Mouse (Mus musculus): ENCODE results near the gene Krt28. TPM values are rescaled to one million over a fixed set of nuclear protein-coding genes. Genes with fewer than 3 reads are reported as not detected.

Gene Krt28
- not detected for total RNA-seq (2023)

DNA sequence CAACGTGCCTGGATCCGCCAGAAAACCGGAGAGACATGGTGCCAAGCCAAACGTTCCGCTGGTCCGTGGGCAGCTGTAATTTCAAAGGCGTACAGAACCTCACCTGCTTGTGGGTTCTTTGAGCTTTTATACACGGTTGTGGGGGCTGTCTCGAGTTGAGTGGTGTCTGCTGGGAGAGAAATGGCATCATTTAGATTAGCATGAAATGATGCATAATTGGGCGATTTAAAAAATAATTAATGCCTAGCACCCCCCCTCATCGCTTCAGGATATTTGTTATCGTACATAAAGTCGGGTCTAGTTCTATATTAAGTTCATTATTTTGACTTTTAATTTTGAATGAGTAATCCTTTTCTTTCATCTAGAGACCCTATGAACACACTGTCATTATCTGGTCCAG is at the start of gene Krt28:
Gene Krt28, minus strand, starts transcription at position 101 of the 400 bp plus-strand sequence.

DNA sequence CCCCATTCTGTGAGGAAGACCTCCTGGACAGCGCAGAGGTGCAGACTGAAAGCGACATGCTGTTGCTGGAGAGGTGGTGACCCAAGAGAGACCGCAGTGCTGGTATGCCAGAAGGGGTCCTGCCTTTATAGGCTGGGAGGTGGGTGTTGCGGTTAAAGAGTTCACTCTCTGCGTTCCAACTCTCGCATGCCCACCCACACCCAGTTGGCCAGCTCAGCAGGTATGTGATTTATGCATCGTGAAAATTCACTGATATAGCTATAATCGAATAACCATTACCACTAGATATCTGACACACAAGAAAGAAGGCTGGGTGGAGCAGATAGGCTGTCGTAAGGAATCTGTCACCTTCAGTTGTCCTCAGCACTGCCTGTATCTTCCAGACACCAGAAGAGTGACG is 47.5 kb upstream of the Krt28 start, which contains the start of gene Krt12:
Gene Krt12, minus strand, starts transcription at position 101 of the 400 bp plus-strand sequence.

DNA sequence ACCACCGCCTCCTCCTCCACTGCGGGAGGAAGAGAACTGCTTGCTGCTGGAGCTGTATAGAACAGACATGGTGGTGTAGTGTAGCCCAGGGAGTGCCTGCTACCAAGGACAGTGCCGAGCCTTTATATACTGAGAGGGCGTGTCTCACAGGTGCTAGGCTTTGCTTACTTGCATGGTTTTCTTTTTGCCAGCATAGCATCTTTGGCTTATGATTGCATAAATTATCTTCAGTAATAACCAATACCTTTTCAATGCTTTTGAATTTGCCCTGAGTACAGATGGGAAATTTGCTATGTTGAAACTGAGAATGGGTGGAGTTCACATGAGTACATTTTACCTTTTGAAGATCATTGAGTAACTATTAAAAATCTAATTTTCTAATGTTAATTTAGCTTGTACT is 14.6 kb upstream of the Krt28 start, which contains the start of gene Krt10:
Gene Krt10, minus strand, starts transcription at position 101 of the 400 bp plus-strand sequence.

DNA sequence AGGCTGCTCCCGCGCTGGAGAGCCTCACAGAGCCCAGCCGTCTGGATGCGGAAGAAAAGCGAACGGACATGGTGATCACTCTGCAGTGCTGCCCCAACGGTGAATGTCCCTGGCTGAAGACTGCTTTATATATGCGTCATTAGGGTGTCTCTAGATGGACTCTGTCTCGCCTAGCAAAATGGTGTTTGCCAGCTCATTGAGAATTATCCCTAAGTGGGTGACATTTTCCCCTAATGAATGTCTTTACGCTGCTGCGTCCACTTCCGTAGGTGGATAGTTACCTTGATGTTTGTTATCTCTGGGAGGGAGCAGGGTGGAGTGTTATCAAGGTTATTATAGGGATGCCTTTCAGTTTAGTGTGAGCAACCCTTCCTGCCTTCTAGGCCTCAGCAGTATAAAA is 23.7 kb downstream of the Krt28 start, which contains the start of gene Krt27:
Gene Krt27, minus strand, starts transcription at position 101 of the 400 bp plus-strand sequence.

DNA sequence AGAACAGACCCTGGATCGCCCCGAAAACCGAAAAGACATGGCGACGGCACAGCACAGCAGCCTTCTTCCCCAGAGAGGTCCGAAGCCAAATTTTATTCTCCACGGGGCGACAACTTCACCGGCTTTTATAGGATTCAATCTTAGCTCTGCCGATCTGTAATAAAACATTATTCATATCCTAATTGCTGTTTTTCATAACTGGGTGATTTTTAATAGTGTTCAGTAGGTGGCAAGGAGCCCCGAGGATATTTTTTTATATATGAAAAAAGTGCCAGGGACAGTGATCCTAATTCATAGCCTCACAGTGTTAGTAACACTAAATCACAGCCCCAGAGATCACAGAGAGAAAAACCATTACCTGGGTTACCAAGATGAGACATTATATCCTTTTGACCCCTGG is 36.8 kb downstream of the Krt28 start, which contains the start of gene Krt26:
Gene Krt26, minus strand, starts transcription at position 101 of the 400 bp plus-strand sequence.

DNA sequence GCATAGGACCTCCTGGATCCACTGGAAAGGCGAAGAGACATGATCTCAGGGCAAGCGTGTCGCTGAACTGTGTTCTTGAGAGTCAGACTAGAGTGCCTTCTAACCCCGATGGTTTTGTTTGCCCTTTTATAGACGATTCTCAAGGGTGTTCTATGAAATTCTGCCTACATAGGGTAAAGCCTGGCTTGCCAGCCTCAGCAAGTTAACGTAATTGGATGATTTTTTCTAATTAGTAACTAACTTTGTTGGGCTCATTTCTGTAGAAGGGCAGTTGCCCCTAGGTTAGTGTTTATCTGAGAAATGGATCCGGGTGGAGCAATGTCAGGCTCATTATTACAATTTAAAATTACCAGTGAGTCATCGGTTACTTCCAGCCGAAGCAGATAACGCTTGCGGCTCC is 51.9 kb downstream of the Krt28 start, which contains the start of gene Krt25:
Gene Krt25, minus strand, starts transcription at position 101 of the 400 bp plus-strand sequence.

Other genes with a start within 250 kb of the Krt28 start
- 1,542 TPM for gene Ccr7, start 219.8 kb downstream of the Krt28 start, total RNA-seq (2023)
- 128 TPM for gene Smarce1, start 143.9 kb downstream of the Krt28 start, total RNA-seq (2023)
- gene Krt222, start 130.8 kb downstream of the Krt28 start, total RNA-seq (2023), result not detected
- not detected for gene Krt24, start 89.6 kb downstream of the Krt28 start, total RNA-seq (2023)
- not detected for gene Krt25, start 52.0 kb downstream of the Krt28 start, total RNA-seq (2023)
- gene Krt26, start 36.9 kb downstream of the Krt28 start, total RNA-seq (2023), result not detected
- not detected for gene Krt27, start 23.8 kb downstream of the Krt28 start, total RNA-seq (2023)
- gene Krt10, start 14.5 kb upstream of the Krt28 start, total RNA-seq (2023), result 1.4 TPM
- gene Krt12, start 47.4 kb upstream of the Krt28 start, total RNA-seq (2023), result not detected
- not detected for gene Krt20, start 63.2 kb upstream of the Krt28 start, total RNA-seq (2023)
- gene Krt23, start 118.2 kb upstream of the Krt28 start, total RNA-seq (2023), result not detected
- not detected for gene Krt39, start 146.4 kb upstream of the Krt28 start, total RNA-seq (2023)
- not detected for gene Krt40, start 168.3 kb upstream of the Krt28 start, total RNA-seq (2023)
- not detected for gene Krtap3-3, start 176.0 kb upstream of the Krt28 start, total RNA-seq (2023)
- gene Krtap3-2, start 181.9 kb upstream of the Krt28 start, total RNA-seq (2023), result not detected
- gene Gm11939, start 184.6 kb upstream of the Krt28 start, total RNA-seq (2023), result not detected
- gene Krtap3-1, start 191.7 kb upstream of the Krt28 start, total RNA-seq (2023), result not detected
- gene Krtap1-5, start 206.1 kb upstream of the Krt28 start, total RNA-seq (2023), result not detected
- gene Krtap1-4, start 208.8 kb upstream of the Krt28 start, total RNA-seq (2023), result not detected
- not detected for gene Krtap1-3, start 216.4 kb upstream of the Krt28 start, total RNA-seq (2023)
- gene Krtap9-3, start 223.2 kb upstream of the Krt28 start, total RNA-seq (2023), result not detected
- gene Gm11938, start 228.4 kb upstream of the Krt28 start, total RNA-seq (2023), result not detected
- not detected for gene Gm11937, start 235.3 kb upstream of the Krt28 start, total RNA-seq (2023)
- not detected for gene Krtap2-4, start 239.9 kb upstream of the Krt28 start, total RNA-seq (2023)
- gene Gm11562, start 245.5 kb upstream of the Krt28 start, total RNA-seq (2023), result not detected